Mouse (Mus musculus) effector memory CD4-positive, alpha-beta T cell, adult 7 months (primary cell): Measurements from ENCODE around the gene Hgf. TPM values are rescaled to one million over a fixed set of nuclear protein-coding genes. Genes with fewer than 3 reads are reported as not detected.

Source experiments
- polyA plus RNA-seq: library from polyadenylated mRNA; unstranded; fragments of 100-300 nt; shearing (Covaris generic); gene quantifications from one replicate; pipeline ENCODE4 v1.2.1, GENCODE M21; 2017

Hgf gene
- polyA plus RNA-seq, result not detected

DNA sequence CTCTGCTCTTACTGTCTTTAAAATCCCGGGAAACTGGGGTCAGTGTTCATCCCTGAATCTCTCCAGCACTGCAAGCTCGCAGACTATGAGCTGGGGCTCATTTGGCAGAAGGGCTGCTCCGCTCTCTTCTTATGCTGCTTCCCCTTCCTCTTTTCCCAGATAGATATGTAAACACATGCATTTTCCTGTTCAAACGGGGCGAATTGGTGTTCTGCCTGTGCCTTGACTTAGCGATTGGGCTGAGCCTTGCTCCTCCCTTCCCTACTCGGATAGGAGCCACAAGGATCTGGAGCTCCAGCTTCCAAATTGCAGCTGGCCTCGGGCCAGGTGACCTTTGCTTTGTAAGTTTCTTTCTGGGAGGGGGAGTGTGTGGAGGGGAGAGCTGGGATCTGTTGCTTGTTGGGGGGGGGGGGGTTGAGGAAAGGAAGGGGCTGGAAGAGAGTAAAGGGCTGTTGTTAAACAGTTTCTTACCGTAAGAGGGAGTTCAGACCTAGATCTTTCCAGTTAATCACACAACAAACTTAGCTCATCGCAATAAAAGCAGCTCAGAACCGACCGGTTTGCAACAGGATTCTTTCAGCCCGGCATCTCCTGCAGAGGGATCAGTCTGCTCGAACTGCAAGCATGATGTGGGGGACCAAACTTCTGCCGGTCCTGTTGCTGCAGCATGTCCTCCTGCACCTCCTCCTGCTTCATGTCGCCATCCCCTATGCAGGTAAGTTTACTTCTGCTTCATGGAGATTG is at the start of gene Hgf:
Gene Hgf, plus strand, starts transcription at position 192 of the 744 bp plus-strand sequence.

Other genes with a start within 250 kb of the Hgf start
- gene Gm28710, start 238.3 kb downstream of the Hgf start, polyA plus RNA-seq, result not detected